Comparison of ENCODE assay signal across 9 mouse cellular contexts in genomic region chr4:140624468-140625176, GRCm38 (mm10). TPM values are rescaled to one million over a fixed set of nuclear protein-coding genes. Genes with fewer than 3 reads are reported as not detected.
DNase-seq lines count a peak whose midpoint lies in the region; ATAC-seq and TF ChIP-seq lines count a peak whose summit lies in the region.
"Had no signal": no experiment of that assay in that cellular context is flagged by ENCODE, and none has a peak within 500 bp of the region (broad histone marks: within the 10 kb centered on the region; RNA-seq: fewer than 3 reads in every experiment).

No protein-coding gene starts in this region.

- no peaks in the 10 kb centered on the region for H3K36me3 ChIP-seq in heart, embryonic 10.5 days
- H3K36me3 ChIP-seq in limb, embryonic 14.5 days (ENCODE audit: control insufficient read depth, insufficient read depth, low read length): 0 out of 2 replicates have a peak, but pooled peaks cover 4% of the 10 kb centered on the region
- peaks cover 17% of the 10 kb centered on the region for H3K36me3 ChIP-seq in neural tube, embryonic 12.5 days

- H3K9ac ChIP-seq in limb, embryonic 14.5 days (ENCODE audit: low read depth, low read length, severe bottlenecking): 0 out of 2 replicates have a peak overlapping the region, but pooled peaks have one; percentile 25
- peak overlapping the region; percentile 41 for H3K9ac ChIP-seq in neural tube, embryonic 12.5 days

- no peaks in the 10 kb centered on the region for H3K9me3 ChIP-seq in heart, embryonic 10.5 days
- H3K9me3 ChIP-seq in limb, embryonic 14.5 days (ENCODE audit: control insufficient read depth, low read length): no peaks in the 10 kb centered on the region
- H3K9me3 ChIP-seq in neural tube, embryonic 12.5 days: no peaks in the 10 kb centered on the region

- H3K4me3 ChIP-seq in heart, embryonic 10.5 days: peak overlapping the region; percentile 45
- H3K4me3 ChIP-seq in limb, embryonic 14.5 days (replicated peaks; ENCODE audit: low read length): peak overlapping the region; percentile 11; the same call in 1 of the 2 replicates
- H3K4me3 ChIP-seq in neural tube, embryonic 12.5 days: no peak overlapping the region
- H3K4me3 ChIP-seq: myocyte had no signal

- peak; percentile 57 for DNase-seq in R1 (ENCODE audit: low read depth, low spot score)
- DNase-seq in embryo, embryonic 9.5 days (ENCODE audit: extremely low spot score): peak; percentile 92
- DNase-seq in heart, embryonic 10.5 days (ENCODE audit: low spot score): peak; percentile 93
- peak; percentile 50 to 60 for DNase-seq in kidney, adult 8-10 months
- DNase-seq in limb, embryonic 14.5 days (ENCODE audit: low spot score): peak; percentile 42
- no peak for DNase-seq in spleen, adult 12 weeks (ENCODE audit: low spot score)
- DNase-seq in adrenal gland, postnatal 25 days: no peak

- TF ChIP-seq POLR2A in limb, embryonic 14.5 days (IDR thresholded peaks at IDR 0.05; ENCODE audit: borderline replicate concordance, extremely low read depth, insufficient read depth, insufficient read length): no peak

- ATAC-seq in limb, embryonic 14.5 days (ENCODE audit: low FRiP score, low read depth): peak; percentile 64
- ATAC-seq in neural tube, embryonic 12.5 days (ENCODE audit: low FRiP score, low read depth): peak; percentile 90

- peak overlapping the region; percentile 90 for H3K27ac ChIP-seq in heart, embryonic 10.5 days
- peak overlapping the region; percentile 76 for H3K27ac ChIP-seq in limb, embryonic 14.5 days (replicated peaks; ENCODE audit: low read depth, low read length)
- H3K27ac ChIP-seq in neural tube, embryonic 12.5 days: peak overlapping the region; percentile 95

- H3K4me1 ChIP-seq in heart, embryonic 10.5 days: peaks cover 75% of the 10 kb centered on the region
- peaks cover 32% of the 10 kb centered on the region for H3K4me1 ChIP-seq in limb, embryonic 14.5 days (ENCODE audit: control insufficient read depth, insufficient read depth, low read length)
- H3K4me1 ChIP-seq in neural tube, embryonic 12.5 days: peaks cover 69% of the 10 kb centered on the region

- 4% methylated on average over 9 of the region's 12 CpGs for WGBS in heart, embryonic 10.5 days
- WGBS in limb, embryonic 14.5 days: 17% methylated on average over 8 of the region's 12 CpGs
- 1% methylated on average over 10 of the region's 12 CpGs for WGBS in neural tube, embryonic 12.5 days

- no peaks in the 10 kb centered on the region for H3K27me3 ChIP-seq in heart, embryonic 10.5 days (ENCODE audit: insufficient read depth, poor library complexity, severe bottlenecking)
- H3K27me3 ChIP-seq in limb, embryonic 14.5 days (ENCODE audit: control insufficient read depth, insufficient read depth, low read length): no peaks in the 10 kb centered on the region
- H3K27me3 ChIP-seq in neural tube, embryonic 12.5 days (replicated peaks): no peaks in the 10 kb centered on the region

- peak overlapping the region; percentile 28 for H3K4me2 ChIP-seq in limb, embryonic 14.5 days (replicated peaks; ENCODE audit: low read depth, low read length, severe bottlenecking)
- H3K4me2 ChIP-seq in neural tube, embryonic 12.5 days (replicated peaks): peak overlapping the region; percentile 49

RNA-seq across cellular contexts. Expression of gene Arhgef10l, which starts 41.2 kb away (rescaled TPM):
- polyA plus RNA-seq in heart, embryonic 10.5 days (2016; fragmentation: Nextera tagmentation; extraction: Ambion mirVana): 13.3 and 14.9 TPM in 2 replicates
- 19.5 and 25.4 TPM in 2 replicates for polyA plus RNA-seq in limb, embryonic 14.5 days (2012; rRNA removed)
- 13.7 and 15.2 TPM in 2 replicates for polyA plus RNA-seq in limb, embryonic 14.5 days (2014; fragmentation: Nextera tagmentation; extraction: Ambion mirVana)
- 35.8 and 38.8 TPM in 2 replicates for polyA plus RNA-seq in neural tube, embryonic 12.5 days (2016; fragmentation: Nextera tagmentation; extraction: Ambion mirVana)
- total RNA-seq in adrenal gland, postnatal 25 days (2021): 10.0 and 16.6 TPM in 2 replicates

Comparison
In these comparisons a context has a peak if more than half of its experiments do, and no peak if none do; other contexts are left out.
1. DNase-seq: peak in R1 (single experiment), embryo, embryonic 9.5 days (single experiment), heart, embryonic 10.5 days (single experiment), kidney, adult 8-10 months (2 of 2) and limb, embryonic 14.5 days (single experiment); none in spleen, adult 12 weeks (single experiment) and adrenal gland, postnatal 25 days (single experiment).
2. Peak in every context shown above with its lines, with median percentiles within 50 percentile points of each other: H3K27ac ChIP-seq.